Mouse (Mus musculus) left cerebral cortex, postnatal 4 days (tissue): Measurements from ENCODE around the gene Sp4. TPM values are rescaled to one million over a fixed set of nuclear protein-coding genes. Genes with fewer than 3 reads are reported as not detected.
A peak's percentile ranks its signal among the peaks of the same experiment; 100 is the strongest.

ENCODE experiments used
- DNase-seq: peaks from one replicate; pipeline ENCODE4 v3.0.0-alpha.2; 2022
- intact Hi-C: fragments of 180-260 bp; cut with DNase I; formaldehyde crosslinking; loops from one replicate; pipeline ENCODE4 v1.15.1; 2025
- total RNA-seq, 2 experiments: library from RNA; stranded (reverse); gene quantifications; 2 replicates each; pipeline ENCODE4 v1.2.3; 2021

Gene Sp4
- 10 to 100 TPM; 39.4 to 41.4 TPM for total RNA-seq

DNA sequence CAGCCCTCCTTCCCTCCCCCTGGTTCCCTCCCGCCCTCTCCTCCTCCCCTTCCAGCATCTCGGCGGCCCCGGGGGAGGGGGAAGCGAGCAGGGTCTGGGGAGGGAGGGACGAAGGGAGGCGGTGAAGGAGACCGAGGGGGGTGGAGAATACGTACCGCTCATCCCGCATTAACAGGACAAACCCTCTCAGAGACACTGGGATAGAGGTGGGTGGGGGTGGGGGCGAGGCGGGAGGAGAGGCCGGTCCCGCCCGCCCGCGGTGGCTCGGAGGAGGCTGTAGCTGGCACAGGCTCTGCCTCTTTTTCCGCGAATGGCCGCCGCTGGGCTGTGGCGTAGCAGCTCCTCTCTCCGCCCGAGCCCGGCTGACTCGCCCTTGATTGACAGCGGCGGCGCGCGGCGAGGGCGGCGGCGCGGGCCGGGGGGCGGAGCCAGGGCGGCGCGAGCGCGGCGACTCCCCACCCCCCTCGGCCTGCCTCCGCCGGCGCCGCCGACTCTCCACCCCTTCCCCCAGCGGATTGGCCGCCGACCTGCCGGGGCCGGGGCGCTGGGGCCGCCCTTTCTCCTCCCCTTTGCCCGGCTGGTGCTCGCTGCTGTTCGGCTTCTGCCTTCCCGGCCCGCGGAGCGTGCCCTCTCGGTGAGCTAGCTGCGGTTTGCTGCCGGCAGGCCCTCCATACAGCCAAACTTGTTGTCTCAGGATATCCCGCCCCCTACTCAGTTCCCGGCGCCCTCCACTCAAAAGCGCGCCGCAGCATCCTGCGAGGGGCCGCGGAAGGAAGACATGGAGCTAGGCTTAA lies at the start of gene Sp4:
TSS of gene Sp4 (minus strand) at position 369 of the 794 bp plus-strand sequence.
- intact Hi-C loops, result loop anchor here (10.0 kb wide), 1 partner anchor 246 kb away; no protein-coding TSS in a partner anchor
- DNase-seq, result peak; percentile 96

DNA sequence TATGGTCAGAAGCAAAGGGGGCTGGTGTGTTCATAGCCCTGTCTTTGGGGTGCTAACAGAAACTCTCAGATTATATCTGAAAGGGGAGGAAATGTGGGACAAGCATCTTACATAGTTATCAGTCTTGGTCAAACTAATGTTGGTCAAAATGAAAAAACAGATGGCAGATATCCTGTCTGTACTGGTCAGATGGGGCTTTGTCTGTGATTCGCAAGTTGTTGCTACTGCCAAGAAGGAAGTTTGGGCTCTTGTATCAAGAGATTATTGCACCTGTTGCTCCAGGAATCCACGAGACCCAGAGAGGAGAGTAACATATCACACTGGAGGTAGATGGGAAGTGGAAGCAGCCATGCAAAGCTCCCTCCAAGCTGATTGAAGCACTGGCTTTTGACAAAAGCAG lies 37.9 kb upstream of the Sp4 start:
- no peak for DNase-seq
- intact Hi-C loops, result no loop called here

DNA sequence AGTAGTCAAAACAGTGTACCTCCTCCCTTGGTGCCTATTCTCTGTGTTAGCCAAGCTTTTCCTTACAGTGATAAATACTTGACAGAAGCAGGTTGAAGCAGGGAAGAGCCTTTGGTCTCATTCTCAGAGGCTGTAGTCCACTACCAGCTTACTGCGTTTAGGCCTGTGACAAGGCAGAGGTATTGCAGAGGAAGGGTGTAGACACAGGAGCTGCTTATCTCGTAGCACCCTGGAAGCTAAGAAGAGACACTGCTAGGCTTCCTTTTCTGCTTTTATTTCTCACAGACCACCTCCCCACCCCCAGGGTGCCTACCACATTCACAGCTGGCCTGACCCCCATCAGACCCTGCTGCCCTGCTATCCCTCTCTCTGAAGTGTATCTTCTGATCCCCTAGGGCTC lies 37.0 kb upstream of the Sp4 start:
- intact Hi-C loops, result no loop called here
- DNase-seq, result no peak

DNA sequence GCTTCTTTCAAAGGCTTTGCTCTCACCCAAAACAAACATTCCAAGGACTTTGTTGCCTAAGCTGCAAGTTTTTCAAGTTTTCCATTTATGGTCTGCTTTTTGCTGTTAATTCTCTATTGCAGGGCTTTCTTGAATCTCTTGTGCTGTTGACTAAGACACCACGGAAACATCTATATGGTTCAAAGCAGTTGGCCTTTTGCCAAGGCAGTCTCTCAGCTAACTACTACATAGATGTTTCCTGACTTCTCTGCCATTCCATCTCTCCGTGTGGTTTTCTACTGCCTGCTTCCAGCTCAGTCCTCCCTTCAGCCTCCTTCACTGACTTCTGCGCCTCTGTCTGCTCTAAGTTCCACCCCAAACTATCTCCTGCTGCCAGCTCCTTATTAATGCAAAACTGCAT lies 36.1 kb upstream of the Sp4 start:
- DNase-seq, result no peak
- intact Hi-C loops, result no loop called here

DNA sequence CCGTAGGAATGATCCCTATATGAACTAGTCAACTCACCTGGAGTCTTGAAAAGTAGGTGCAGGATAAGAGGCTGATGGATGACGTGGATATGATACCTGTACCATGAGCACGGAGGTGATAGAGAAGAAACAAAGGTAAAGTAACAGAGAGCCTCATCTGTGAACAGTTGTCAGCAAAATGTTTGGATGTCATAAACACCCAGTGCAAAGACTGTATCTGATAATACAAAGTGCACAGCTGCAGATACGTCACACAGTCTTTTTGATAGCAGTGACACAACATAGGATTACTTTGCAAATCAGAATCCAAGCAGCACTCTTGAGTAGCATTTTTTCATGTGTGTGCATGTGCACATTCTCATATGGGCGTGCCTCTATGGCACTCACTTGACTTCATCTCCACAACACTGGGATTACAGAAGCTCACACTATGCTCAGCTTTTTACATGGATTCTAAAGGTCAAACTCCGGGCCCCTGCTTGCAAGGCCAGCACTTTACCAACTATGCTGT lies 27.6 kb upstream of the Sp4 start:
- DNase-seq, result no peak
- intact Hi-C loops, result no loop called here

DNA sequence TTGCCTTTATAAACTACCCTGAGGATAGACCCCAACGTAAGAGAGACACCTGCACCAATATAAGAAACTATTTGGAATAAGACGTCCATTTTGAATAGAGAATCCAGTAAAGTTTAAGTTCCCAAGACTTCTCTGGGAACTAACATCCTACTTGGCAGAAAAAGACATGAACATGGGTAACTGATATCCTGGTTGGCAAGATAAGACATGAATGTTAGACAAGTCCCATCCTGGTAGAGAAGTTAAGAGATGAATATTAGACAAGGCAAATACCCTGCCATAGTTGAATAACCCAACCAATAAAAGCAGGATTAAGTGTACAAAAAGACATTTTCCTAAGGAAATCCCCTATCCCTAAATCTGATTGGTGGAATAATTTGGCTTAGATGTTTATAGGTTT lies 26.3 kb upstream of the Sp4 start:
- intact Hi-C loops, result no loop called here
- no peak for DNase-seq

DNA sequence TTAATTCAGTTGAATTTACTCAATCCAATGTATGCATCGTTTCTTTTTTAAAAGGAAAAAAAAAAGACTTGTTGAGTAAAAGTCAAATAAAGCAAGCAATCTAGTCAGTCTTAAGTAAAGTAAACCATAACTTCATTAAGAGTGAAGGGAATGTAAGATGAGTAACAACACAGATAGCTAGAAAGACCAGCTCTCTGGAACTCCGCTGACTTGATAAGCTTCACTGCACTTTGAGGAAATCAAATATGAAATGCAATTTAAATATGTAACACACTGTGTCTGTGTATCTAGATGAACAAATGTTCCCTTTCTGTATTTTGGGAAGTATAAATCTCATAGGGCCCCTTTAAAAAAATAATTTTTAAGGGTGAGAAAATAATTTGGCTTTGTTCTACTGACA lies 24.9 kb upstream of the Sp4 start:
- DNase-seq, result no peak
- intact Hi-C loops, result no loop called here

DNA sequence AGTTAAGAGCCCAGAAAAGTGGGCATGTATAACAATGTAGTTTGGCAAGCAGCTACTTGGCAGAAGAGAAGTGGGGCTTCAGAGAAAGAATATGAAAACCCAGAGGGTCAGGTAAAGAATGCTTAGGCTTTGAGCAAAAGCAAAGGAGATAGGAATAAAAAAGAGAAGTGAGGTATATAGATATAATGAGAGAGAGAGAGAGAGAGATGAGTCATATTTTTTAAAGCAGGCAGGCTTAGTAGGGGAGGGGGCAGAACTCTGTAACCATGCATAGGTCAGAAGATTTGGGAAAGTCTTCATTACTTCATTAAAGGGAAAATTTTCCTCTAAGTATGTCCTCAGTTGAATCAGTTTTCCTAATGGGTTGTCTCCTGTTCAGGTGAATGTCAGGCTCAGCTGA lies 18.8 kb upstream of the Sp4 start:
- DNase-seq, result no peak
- intact Hi-C loops, result no loop called here

DNA sequence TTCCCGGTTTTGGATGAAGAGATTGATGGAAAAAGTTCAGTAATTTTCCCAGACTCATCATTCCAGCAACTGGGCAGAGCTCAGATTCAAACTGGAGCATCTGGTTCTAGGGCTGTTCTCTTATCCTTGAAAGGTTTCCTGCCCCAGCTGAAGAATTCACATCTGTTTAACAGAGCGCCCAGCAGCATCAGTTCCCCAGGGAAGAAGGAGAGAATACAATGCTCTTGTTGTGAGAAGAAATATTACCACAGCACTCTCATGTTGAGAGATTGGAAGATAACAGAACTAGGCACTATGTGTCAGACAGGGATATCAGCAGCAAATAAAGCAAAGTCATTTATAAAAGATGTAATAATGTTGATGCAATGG lies 13.2 kb upstream of the Sp4 start:
- intact Hi-C loops, result no loop called here
- DNase-seq, result no peak

DNA sequence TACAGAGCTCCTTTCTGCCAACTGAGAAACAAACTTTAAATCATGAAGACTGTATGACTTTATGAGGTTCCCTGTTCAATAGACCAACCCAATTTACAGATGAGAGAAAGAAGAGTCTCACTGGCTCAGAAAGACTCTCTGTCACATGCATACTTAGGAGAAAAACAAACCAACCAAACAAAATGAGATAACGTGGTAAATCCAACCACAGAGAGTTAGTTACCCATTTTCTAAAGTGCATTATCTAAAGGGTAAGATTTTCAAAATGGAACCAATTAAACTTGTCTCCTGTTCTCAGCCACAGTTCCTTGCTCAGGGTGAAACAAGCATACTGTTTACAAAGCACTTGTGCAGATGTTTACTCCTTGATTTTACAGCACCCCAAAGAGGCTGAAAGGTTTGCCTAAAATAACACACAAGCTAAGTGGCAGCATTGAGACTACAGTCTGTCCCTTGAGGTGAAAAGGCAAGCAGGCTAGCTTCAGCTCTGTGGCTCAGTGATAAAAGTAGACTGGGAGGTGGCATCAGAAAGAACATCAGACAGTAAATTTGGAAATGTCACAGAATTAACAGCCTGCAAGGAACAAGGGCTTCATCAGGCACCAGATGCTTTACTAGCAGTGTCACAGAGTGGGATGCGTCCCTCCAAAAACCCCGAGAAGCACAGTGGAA lies 12.7 kb upstream of the Sp4 start:
- intact Hi-C loops, result no loop called here
- DNase-seq, result no peak

DNA sequence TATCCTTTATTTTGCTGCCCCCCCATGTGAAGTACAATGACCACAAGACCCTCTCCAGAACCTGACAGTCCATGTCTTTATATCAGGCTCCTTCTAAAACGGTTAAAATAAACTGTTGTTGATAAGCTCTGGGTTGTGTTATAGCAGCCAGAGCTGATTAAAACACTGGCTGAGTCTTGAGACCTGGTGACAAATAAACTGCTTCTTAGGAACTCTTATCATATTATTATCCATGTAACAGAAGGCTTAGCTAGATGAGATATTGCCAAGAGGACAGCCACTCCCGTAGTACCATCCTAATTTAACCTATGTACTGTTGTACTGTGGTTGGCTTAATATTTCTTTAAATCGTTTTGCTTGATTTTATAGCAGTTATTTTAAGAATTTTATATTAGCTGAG lies 2.3 kb upstream of the Sp4 start:
- DNase-seq, result no peak
- intact Hi-C loops, result loop anchor here (10.0 kb wide), 1 partner anchor 249 kb away; no protein-coding TSS in a partner anchor

DNA sequence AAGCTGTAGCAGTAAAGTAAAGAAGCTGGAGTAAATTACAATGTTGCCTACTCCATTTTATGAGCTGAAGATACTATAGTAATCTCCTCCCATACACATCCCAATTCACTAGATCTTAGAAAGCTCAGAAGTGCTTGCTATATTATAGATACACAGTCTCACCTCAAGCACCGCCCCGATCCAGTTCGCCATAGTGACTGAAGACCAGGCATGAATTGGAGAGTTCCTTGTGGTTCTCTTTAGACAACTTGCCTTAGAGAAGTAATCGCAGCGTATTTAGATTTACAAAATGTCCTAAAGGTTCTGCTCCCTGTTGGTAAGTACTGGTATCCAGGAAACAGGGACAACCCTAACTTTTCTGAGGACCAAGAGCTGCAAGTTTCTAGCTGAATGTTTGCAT lies 1.8 kb upstream of the Sp4 start:
- no peak for DNase-seq
- intact Hi-C loops, result loop anchor here (10.0 kb wide), 1 partner anchor 248 kb away; no protein-coding TSS in a partner anchor

DNA sequence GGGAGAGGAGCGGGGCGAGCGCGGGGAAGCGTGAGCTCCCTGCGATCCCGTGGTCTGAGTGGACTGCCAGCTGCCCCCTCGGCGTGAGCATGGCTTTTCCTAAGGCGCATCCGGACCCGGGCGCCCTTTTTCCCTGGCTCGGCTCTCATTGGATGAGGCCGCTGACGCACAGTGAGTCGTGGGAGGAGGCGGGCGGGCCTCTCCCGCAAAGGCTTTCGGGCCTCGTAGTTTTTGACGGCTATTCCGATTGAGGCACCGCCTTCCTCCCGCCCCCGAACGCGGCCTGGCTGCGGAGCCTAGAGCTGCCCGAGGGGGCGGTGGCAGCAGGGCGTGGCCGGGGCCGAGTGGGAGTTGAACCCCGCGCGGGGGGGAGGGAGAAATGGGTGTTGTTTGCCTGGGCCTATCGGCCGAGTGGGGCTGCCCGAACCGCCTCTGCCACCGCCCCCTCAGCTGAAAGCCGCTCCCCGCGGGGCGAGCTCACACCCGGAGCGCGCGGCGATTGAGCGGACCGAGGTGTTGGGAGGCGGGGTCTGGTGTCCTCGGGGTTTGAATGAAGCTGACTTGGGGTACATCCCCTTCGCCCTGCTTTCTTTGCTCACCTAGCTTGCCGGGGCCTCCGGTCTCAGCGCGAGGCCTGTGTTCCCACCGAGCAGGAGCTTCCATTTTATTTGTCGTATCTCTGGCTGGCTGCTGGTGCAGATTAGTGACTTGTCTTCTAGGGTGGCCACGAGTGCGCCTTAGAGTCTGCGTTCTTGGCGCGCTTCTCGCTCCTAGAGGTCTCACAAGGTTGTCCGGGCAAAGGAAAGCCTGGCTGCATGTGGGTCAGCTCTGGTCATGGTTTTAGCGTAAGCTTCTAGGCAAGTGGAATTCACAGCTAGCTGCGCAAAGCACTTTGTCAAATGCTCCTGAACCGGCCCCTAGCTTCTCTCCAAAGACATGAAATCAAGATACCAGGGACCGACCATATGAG lies 911 bp upstream of the Sp4 start:
- peak; percentile 99 for DNase-seq
- intact Hi-C loops, result loop anchor here (10.0 kb wide), 1 partner anchor 247 kb away; no protein-coding TSS in a partner anchor

DNA sequence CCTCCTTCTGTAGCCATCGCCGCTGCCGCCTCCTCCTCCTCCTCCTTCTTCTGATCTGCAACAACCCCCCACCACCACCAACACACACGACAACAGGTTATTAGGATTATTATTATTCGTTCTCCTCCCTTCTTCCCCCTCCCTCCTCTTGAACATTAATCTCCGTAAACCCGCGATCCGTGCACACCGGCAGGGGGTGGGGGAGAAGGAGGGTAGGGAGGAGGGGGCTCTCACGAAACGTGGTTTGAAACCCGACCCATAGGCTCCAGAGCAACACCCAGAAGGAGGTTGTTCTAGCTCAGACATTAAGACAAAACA lies 527 bp downstream of the Sp4 start:
- DNase-seq, result no peak
- intact Hi-C loops, result loop anchor here (10.0 kb wide), 1 partner anchor 246 kb away; no protein-coding TSS in a partner anchor

DNA sequence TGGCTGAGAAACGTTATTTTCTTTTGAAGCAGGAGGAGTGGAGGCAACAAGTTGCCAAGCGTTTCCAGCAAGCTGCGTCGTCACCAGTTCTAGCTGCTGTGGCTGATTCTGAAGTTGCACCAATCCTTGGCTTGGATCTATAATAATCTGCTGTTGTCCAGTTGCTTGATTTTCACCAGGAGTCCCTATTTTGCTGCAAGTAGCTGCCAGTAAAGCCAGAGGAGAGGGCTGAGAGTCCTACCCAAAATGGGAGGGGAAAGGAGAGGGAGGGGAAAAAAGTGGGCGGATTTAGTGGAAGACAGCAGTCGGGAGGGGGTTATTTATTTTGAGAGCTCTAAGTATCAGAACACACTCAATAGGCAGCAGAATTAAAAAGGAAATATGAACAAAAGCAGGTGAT lies 1.3 kb downstream of the Sp4 start:
- peak; percentile 17 for DNase-seq

DNA sequence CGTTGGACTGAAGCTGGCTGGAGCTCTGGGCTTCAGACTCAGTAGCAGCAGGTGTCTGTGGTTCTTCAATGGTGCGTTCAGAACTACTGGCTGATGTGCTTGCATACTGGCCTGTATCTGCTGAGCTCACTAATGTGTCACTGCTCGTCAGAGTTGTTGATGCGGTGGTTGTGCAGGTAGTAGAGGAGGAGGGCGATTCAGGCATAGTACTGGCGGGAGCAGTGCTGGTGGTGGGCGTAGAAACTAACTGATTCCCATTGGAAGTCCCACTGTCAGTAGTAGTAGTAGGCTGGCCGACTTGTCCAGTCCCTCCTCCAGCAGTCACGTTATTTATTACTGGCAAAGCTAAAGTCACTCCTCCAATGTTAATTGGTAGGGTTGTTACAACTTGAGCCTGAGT lies 2.1 kb downstream of the Sp4 start:
- intact Hi-C loops, result no loop called here
- DNase-seq, result no peak

More for the DNA sequence above, 1.3 kb downstream of the Sp4 start:
- intact Hi-C loops, result loop anchor here (10.0 kb wide), 1 partner anchor 245 kb away; no protein-coding TSS in a partner anchor

DNA sequence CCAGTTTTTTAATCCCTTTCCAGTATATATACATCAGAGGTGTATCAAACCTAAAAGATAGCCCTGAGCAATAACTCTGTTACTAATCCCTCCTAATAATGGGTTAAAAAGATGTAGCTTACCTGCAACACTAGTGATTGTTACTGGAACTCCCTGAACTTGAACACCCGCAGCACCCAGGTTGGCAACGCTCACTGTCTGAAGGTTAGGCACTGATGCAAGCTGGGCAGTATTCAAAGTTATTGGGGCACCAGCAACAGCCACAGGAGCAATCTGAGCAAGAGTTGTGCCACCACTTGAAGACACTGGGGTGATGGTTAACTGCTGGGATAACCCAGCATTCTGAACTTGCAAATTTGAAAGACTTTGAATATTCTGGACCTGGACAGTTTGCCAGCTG lies 2.7 kb downstream of the Sp4 start:
- intact Hi-C loops, result no loop called here
- DNase-seq, result no peak

DNA sequence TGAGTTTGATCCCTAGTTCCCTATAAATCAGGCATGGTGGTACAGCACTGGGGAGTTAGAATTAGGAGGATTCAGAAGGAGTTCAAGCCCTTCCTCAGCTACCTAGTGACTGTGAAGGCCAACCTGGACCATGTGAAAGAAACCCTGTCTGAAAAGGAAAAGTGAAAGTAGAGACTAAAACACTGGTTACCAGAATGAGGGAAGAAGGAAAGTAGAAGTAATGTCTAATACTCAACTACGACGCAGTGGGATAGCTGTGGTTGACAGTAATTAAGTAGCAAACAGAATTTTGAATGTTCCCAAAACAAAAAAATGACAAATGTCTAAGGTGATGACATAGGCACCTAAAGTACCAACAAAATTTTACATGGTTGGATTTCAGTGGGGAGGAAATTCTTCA lies 5.0 kb downstream of the Sp4 start:
- intact Hi-C loops, result no loop called here
- DNase-seq, result no peak

DNA sequence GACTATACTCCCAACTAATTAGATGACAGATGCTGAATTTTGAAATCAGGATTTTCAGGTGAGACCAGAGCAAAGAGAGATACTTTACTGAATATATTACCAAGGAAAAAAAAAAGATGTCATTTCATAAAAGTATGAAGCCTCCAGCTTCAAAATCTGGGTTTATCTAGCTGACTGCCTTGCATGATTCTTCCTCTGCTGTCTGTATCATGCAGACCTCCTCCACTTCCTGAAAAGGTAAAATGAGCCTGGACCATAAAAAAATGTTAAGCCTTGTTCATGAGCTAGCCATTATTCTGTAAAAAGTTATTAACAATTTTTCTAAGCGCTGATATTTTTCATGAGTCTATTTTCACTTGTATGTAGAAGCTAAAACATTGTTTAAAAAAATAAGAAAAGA lies 5.4 kb downstream of the Sp4 start:
- intact Hi-C loops, result no loop called here
- DNase-seq, result no peak

DNA sequence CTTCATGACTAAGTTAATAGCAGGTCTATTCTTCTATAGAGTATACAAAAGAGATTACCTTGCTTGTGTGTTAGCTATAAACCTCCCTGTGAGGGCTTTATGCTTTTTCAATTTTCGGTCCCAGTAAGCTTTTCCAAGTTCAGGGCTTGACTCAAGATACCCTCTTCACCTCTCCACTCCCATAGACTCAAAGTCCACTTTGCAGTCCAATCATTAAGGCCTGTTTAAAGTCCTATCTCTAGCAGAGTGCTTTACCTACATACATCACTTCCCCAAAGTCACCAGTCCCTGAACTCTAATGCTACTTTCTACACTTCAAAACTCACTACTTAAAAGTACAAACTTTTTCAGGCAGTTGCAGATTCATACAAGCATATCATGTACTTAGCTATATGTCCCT lies 12.3 kb downstream of the Sp4 start:
- intact Hi-C loops, result no loop called here
- DNase-seq, result no peak

DNA sequence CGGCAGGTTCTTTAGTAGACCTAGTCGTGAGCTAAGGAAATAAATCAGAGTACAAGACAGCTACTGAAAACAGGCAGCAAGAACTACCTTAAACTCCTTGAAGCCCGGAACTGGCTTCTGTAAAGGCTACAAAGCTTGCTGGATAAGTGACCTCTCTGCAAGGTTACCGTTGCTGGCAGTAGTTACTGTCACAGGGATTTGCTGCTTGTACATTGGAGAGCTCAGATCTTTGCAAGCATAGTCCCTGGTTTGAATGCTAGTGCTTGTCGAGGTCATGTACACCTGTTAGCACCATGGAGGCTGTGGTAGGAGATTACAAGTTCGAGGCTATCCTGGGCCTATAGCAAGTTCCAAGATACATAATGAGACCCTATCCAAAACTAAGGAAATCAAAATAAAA lies 16.1 kb downstream of the Sp4 start:
- DNase-seq, result no peak
- intact Hi-C loops, result no loop called here
